Mouse (Mus musculus) 3T3-L1 (cell line): ENCODE data around the gene Tctex1d2.

ENCODE experiments used
- DNase-seq: peaks from one replicate; pipeline ENCODE4 v3.0.0-alpha.2; 2015; ENCODE audit warnings: low read depth, low spot score

Gene Tctex1d2

GRCm38 (mm10) chr16:32468488-32468887 lies 49.0 kb downstream of the Tctex1d2 start:
- DNase-seq, result no peak

DNA sequence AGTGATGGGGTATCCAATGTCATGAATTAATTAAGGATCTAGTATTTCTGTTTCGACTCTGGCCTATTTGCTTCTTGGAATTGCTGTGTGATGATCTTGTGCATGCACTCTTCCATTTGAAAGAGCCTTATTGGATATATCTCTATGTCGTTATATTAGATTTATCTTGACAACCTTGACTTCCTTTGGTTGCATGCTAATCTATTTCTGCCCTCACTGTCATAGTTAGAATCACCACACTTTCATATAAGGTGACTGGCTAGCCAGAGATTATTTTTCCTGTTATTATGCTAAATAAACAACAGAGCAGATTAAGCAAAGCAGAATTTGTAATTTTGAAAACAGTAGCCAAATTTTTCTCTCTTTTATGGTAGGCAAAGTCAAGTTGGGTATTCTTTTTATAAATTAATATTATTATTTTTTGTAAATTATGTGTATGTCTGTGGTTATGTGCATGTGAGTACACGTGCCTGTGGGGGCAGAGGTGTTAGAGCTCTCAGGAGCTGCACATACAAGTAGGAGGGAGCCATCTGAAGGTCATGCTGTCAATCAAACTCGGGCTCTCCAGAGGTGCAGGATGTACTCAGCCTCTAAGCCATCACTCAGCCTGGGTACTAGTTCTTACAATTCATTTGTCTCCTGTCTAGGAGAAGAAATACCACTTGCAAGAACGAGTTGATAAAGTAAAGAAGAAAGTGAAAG lies 50.1 kb downstream of the Tctex1d2 start:
- DNase-seq, result no peak

- DNase-seq, result no peak
These were observed 52.9 kb downstream of the Tctex1d2 start for GRCm38 (mm10) chr16:32472276-32473015.

- DNase-seq, result no peak
These were observed 57.8 kb downstream of the Tctex1d2 start for GRCm38 (mm10) chr16:32477315-32477714.
